Mouse (Mus musculus): Measurements from ENCODE around the gene Hist1h2ab.
"Not testable (repeated sequence)": the region's sequence is repeated elsewhere in the genome, so short reads cannot be mapped to it uniquely, and the experiment has no call there.

The Hist1h2ab gene

GRCm38 (mm10) chr13:23747081-23747891, 3.6 kb upstream of the Hist1h2ab start:
- in situ Hi-C loops (cut with MboI; ENCODE audit: low pct_unique_long_range_greater_than_20kb in 1 of 2, low sequenced_read_pairs in 2 of 2, unreplicated experiment in 1 of 2): loop anchor here in 1 of 2 experiments (10.0 to 25.0 kb wide), 2 partner anchors 172 to 1710 kb away; partner anchors contain the start of genes Hist1h2ad, Hist1h2ae, Hist1h2ag and Hist1h2ah

GRCm38 (mm10) chr13:23747892-23748288, 3.0 kb upstream of the Hist1h2ab start:
- in situ Hi-C loops (cut with MboI; ENCODE audit: low pct_unique_long_range_greater_than_20kb in 1 of 2, low sequenced_read_pairs in 2 of 2, unreplicated experiment in 1 of 2): loop anchor here in 1 of 2 experiments (10.0 to 25.0 kb wide), 2 partner anchors 173 to 1711 kb away; partner anchors contain the start of genes Hist1h2ad, Hist1h2ae, Hist1h2ag and Hist1h2ah

GRCm38 (mm10) chr13:23749563-23750121, 1.3 kb upstream of the Hist1h2ab start:
- in situ Hi-C loops (cut with MboI; ENCODE audit: low pct_unique_long_range_greater_than_20kb in 1 of 2, low sequenced_read_pairs in 2 of 2, unreplicated experiment in 1 of 2): loop anchor here in 1 of 2 experiments (10.0 to 25.0 kb wide), 2 partner anchors 175 to 1712 kb away; partner anchors contain the start of genes Hist1h2ad, Hist1h2ae, Hist1h2ag and Hist1h2ah

- in situ Hi-C loops (cut with MboI; ENCODE audit: low pct_unique_long_range_greater_than_20kb in 1 of 2, low sequenced_read_pairs in 2 of 2, unreplicated experiment in 1 of 2): no loop called here
Measured at GRCm38 (mm10) chr13:23751478-23751956, 591 bp downstream of the Hist1h2ab start.

- in situ Hi-C loops (cut with MboI; ENCODE audit: low pct_unique_long_range_greater_than_20kb in 1 of 2, low sequenced_read_pairs in 2 of 2, unreplicated experiment in 1 of 2): not testable (repeated sequence)
Measured at GRCm38 (mm10) chr13:23752067-23752741, 1.3 kb downstream of the Hist1h2ab start, which contains the start of gene Hist1h3b. Hist1h3b (plus strand) TSS chr13:23752267.

GRCm38 (mm10) chr13:23752742-23753172, 1.8 kb downstream of the Hist1h2ab start:
- in situ Hi-C loops (cut with MboI; ENCODE audit: low pct_unique_long_range_greater_than_20kb in 1 of 2, low sequenced_read_pairs in 2 of 2, unreplicated experiment in 1 of 2): no loop called here

GRCm38 (mm10) chr13:23753314-23754078, 2.6 kb downstream of the Hist1h2ab start:
- in situ Hi-C loops (cut with MboI; ENCODE audit: low pct_unique_long_range_greater_than_20kb in 1 of 2, low sequenced_read_pairs in 2 of 2, unreplicated experiment in 1 of 2): no loop called here

GRCm38 (mm10) chr13:23755000-23755399, 4.1 kb downstream of the Hist1h2ab start:
- in situ Hi-C loops (cut with MboI; ENCODE audit: low pct_unique_long_range_greater_than_20kb in 1 of 2, low sequenced_read_pairs in 2 of 2, unreplicated experiment in 1 of 2): no loop called here

GRCm38 (mm10) chr13:23756790-23757189, 5.9 kb downstream of the Hist1h2ab start, which contains the start of gene Hist1h4b:
Hist1h4b (plus strand) TSS chr13:23757013.
- in situ Hi-C loops (cut with MboI; ENCODE audit: low pct_unique_long_range_greater_than_20kb in 1 of 2, low sequenced_read_pairs in 2 of 2, unreplicated experiment in 1 of 2): no loop called here

- in situ Hi-C loops (cut with MboI; ENCODE audit: low pct_unique_long_range_greater_than_20kb in 1 of 2, low sequenced_read_pairs in 2 of 2, unreplicated experiment in 1 of 2): no loop called here
Measured at GRCm38 (mm10) chr13:23757211-23757773, 6.4 kb downstream of the Hist1h2ab start.

GRCm38 (mm10) chr13:23757921-23758320, 7.0 kb downstream of the Hist1h2ab start:
- in situ Hi-C loops (cut with MboI; ENCODE audit: low pct_unique_long_range_greater_than_20kb in 1 of 2, low sequenced_read_pairs in 2 of 2, unreplicated experiment in 1 of 2): no loop called here

GRCm38 (mm10) chr13:23759251-23759771, 8.4 kb downstream of the Hist1h2ab start:
- in situ Hi-C loops (cut with MboI; ENCODE audit: low pct_unique_long_range_greater_than_20kb in 1 of 2, low sequenced_read_pairs in 2 of 2, unreplicated experiment in 1 of 2): no loop called here

- in situ Hi-C loops (cut with MboI; ENCODE audit: low pct_unique_long_range_greater_than_20kb in 1 of 2, low sequenced_read_pairs in 2 of 2, unreplicated experiment in 1 of 2): no loop called here
Measured at GRCm38 (mm10) chr13:23759916-23760239, 9.0 kb downstream of the Hist1h2ab start.

- in situ Hi-C loops (cut with MboI; ENCODE audit: low pct_unique_long_range_greater_than_20kb in 1 of 2, low sequenced_read_pairs in 2 of 2, unreplicated experiment in 1 of 2): no loop called here
Measured at GRCm38 (mm10) chr13:23760240-23760971, 9.5 kb downstream of the Hist1h2ab start.

- in situ Hi-C loops (cut with MboI; ENCODE audit: low pct_unique_long_range_greater_than_20kb in 1 of 2, low sequenced_read_pairs in 2 of 2, unreplicated experiment in 1 of 2): no loop called here
Measured at GRCm38 (mm10) chr13:23760972-23761864, 10.3 kb downstream of the Hist1h2ab start, which contains the start of gene Hist1h4a. Hist1h4a (minus strand) TSS chr13:23761230.
